Mouse (Mus musculus) stomach, embryonic 14.5 days (tissue): ENCODE measurements around the gene Gm2001. TPM values are rescaled to one million over a fixed set of nuclear protein-coding genes. Genes with fewer than 3 reads are reported as not detected.
"Not testable (repeated sequence)": the region's sequence is repeated elsewhere in the genome, so short reads cannot be mapped to it uniquely, and the experiment has no call there.

ENCODE experiments used
- ATAC-seq: fragments of 200-750 bp; cut with Nextera tagmentation; 2 replicates; pipeline ENCODE4 v1.8.0; 2017; ENCODE audit warnings: low read depth, moderate TSS enrichment; ENCODE audit not compliant: insufficient number of reproducible peaks, insufficient read depth, low FRiP score
- H3K27ac ChIP-seq: fragments of 300-500 bp; sonication (generic); 2 replicates; pipeline ENCODE4 v1.5.1; 2014; ENCODE audit warnings: mild to moderate bottlenecking, low read length, moderate library complexity, mixed read lengths
- H3K27me3 ChIP-seq: fragments of 300-500 bp; sonication (generic); 2 replicates; pipeline ENCODE4 v1.6.1; 2014; ENCODE audit warnings: low read length, control low read depth, mixed read lengths; ENCODE audit not compliant: control insufficient read depth, insufficient read depth
- H3K36me3 ChIP-seq: fragments of 300-500 bp; sonication (generic); 2 replicates; pipeline ENCODE4 v1.6.1; 2014; ENCODE audit warnings: mild to moderate bottlenecking, control low read depth, low read length, moderate library complexity, mixed read lengths; ENCODE audit not compliant: control insufficient read depth, insufficient read depth
- H3K4me1 ChIP-seq: fragments of 300-500 bp; sonication (generic); 2 replicates; pipeline ENCODE4 v1.6.1; 2014; ENCODE audit warnings: low read length, control low read depth, mixed read lengths; ENCODE audit not compliant: control insufficient read depth, insufficient read depth
- H3K4me2 ChIP-seq: fragments of 300-500 bp; sonication (generic); replicated peaks from 2 replicates; pipeline ENCODE4 v1.6.1; 2014; ENCODE audit warnings: low read depth, low read length, control low read depth
- H3K4me3 ChIP-seq: fragments of 300-500 bp; sonication (generic); 2 replicates; pipeline ENCODE4 v1.5.1; 2014; ENCODE audit warnings: low read depth, low read length, control low read depth
- H3K9ac ChIP-seq: fragments of 300-500 bp; sonication (generic); replicated peaks from 2 replicates; pipeline ENCODE4 v1.6.1; 2014; ENCODE audit warnings: low read depth, mild to moderate bottlenecking, control low read depth, low read length, moderate library complexity, mixed read lengths
- H3K9me3 ChIP-seq: fragments of 300-500 bp; sonication (generic); 2 replicates; pipeline ENCODE4 v1.6.1; 2016; ENCODE audit warnings: low read depth, low read length, control low read depth; ENCODE audit not compliant: control insufficient read depth
- WGBS: fragments of 180-500 bp; shearing (Covaris S2); extraction: QIAGEN DNeasy Blood & Tissue Kit; methylation state at CpG from one replicate; pipeline ENCODE4 v1.1.7; 2014; 5-methylcytosine and 5-hydroxymethylcytosine counted together
- polyA plus RNA-seq: library from polyadenylated mRNA; unstranded; fragments of >200 nt; fragmentation: Nextera tagmentation; extraction: Ambion mirVana; gene quantifications from 2 replicates; pipeline ENCODE4 v1.2.1, GENCODE M21; 2014

Gm2001 gene
- not detected in 2 replicates for polyA plus RNA-seq

- H3K9ac ChIP-seq, H3K27me3 ChIP-seq, H3K27ac ChIP-seq, ATAC-seq, H3K36me3 ChIP-seq, H3K9me3 ChIP-seq, H3K4me2 ChIP-seq, H3K4me1 ChIP-seq, H3K4me3 ChIP-seq: not testable (repeated sequence)
- WGBS, result 71% methylated on average over 1 of the region's 2 CpGs
Observed at GRCm38 (mm10) chr12:87842239-87842638, at the start of gene Gm2001. Gene Gm2001 (minus strand): TSS chr12:87842339.

GRCm38 (mm10) chr12:87873772-87874171 lies 31.6 kb upstream of the Gm2001 start, which contains the start of gene Gm2016:
Gene Gm2016 (plus strand): TSS chr12:87874072.
- WGBS, result 87% methylated on average over 5 of the region's 5 CpGs
- H3K27ac ChIP-seq, H3K4me1 ChIP-seq, H3K4me2 ChIP-seq, H3K27me3 ChIP-seq, H3K9ac ChIP-seq, H3K4me3 ChIP-seq, H3K9me3 ChIP-seq, H3K36me3 ChIP-seq, ATAC-seq: not testable (repeated sequence)

GRCm38 (mm10) chr12:87864048-87864447 lies 21.9 kb upstream of the Gm2001 start:
- not testable (repeated sequence) for H3K4me1 ChIP-seq, H3K27me3 ChIP-seq, H3K4me2 ChIP-seq, H3K27ac ChIP-seq, ATAC-seq, H3K9me3 ChIP-seq, H3K9ac ChIP-seq, H3K36me3 ChIP-seq, H3K4me3 ChIP-seq
- WGBS, result 85% methylated on average over 2 of the region's 2 CpGs

GRCm38 (mm10) chr12:87863638-87864037 lies 21.5 kb upstream of the Gm2001 start:
- ATAC-seq, H3K9ac ChIP-seq, H3K4me1 ChIP-seq, H3K27me3 ChIP-seq, H3K36me3 ChIP-seq, H3K4me3 ChIP-seq, H3K9me3 ChIP-seq, H3K4me2 ChIP-seq, H3K27ac ChIP-seq: not testable (repeated sequence)
- 90% methylated on average over 8 of the region's 11 CpGs for WGBS

- H3K9me3 ChIP-seq, ATAC-seq, H3K4me2 ChIP-seq, H3K36me3 ChIP-seq, H3K9ac ChIP-seq, H3K27me3 ChIP-seq, H3K27ac ChIP-seq, H3K4me1 ChIP-seq, H3K4me3 ChIP-seq: not testable (repeated sequence)
- WGBS, result 86% methylated on average over 23 of the region's 23 CpGs
Observed at GRCm38 (mm10) chr12:87861740-87862692, 19.9 kb upstream of the Gm2001 start.

- not testable (repeated sequence) for H3K4me2 ChIP-seq, H3K9me3 ChIP-seq, H3K27me3 ChIP-seq, H3K36me3 ChIP-seq, ATAC-seq, H3K4me1 ChIP-seq, H3K4me3 ChIP-seq, H3K27ac ChIP-seq, H3K9ac ChIP-seq
- WGBS, result 60% methylated on average over 1 of the region's 1 CpGs
Observed at GRCm38 (mm10) chr12:87856067-87856466, 13.9 kb upstream of the Gm2001 start.

- not testable (repeated sequence) for H3K9me3 ChIP-seq, H3K4me1 ChIP-seq, H3K36me3 ChIP-seq, ATAC-seq, H3K4me3 ChIP-seq, H3K27me3 ChIP-seq, H3K4me2 ChIP-seq, H3K27ac ChIP-seq, H3K9ac ChIP-seq
- no CpG with 5 or more reads among the region's 2 CpGs for WGBS
Observed at GRCm38 (mm10) chr12:87850657-87851056, 8.5 kb upstream of the Gm2001 start.

- not testable (repeated sequence) for H3K27ac ChIP-seq, H3K36me3 ChIP-seq, H3K9me3 ChIP-seq, H3K9ac ChIP-seq, ATAC-seq, H3K4me2 ChIP-seq, H3K4me1 ChIP-seq, H3K4me3 ChIP-seq, H3K27me3 ChIP-seq
- WGBS, result 89% methylated on average over 4 of the region's 6 CpGs
Observed at GRCm38 (mm10) chr12:87816277-87816676, 25.9 kb downstream of the Gm2001 start, which contains the start of gene BB287469. Gene BB287469 (plus strand): TSS chr12:87816577.
